Mouse (Mus musculus): ENCODE measurements around the gene Dnmbp.
A peak's percentile ranks its signal among the peaks of the same experiment; 100 is the strongest.

The Dnmbp gene

DNA sequence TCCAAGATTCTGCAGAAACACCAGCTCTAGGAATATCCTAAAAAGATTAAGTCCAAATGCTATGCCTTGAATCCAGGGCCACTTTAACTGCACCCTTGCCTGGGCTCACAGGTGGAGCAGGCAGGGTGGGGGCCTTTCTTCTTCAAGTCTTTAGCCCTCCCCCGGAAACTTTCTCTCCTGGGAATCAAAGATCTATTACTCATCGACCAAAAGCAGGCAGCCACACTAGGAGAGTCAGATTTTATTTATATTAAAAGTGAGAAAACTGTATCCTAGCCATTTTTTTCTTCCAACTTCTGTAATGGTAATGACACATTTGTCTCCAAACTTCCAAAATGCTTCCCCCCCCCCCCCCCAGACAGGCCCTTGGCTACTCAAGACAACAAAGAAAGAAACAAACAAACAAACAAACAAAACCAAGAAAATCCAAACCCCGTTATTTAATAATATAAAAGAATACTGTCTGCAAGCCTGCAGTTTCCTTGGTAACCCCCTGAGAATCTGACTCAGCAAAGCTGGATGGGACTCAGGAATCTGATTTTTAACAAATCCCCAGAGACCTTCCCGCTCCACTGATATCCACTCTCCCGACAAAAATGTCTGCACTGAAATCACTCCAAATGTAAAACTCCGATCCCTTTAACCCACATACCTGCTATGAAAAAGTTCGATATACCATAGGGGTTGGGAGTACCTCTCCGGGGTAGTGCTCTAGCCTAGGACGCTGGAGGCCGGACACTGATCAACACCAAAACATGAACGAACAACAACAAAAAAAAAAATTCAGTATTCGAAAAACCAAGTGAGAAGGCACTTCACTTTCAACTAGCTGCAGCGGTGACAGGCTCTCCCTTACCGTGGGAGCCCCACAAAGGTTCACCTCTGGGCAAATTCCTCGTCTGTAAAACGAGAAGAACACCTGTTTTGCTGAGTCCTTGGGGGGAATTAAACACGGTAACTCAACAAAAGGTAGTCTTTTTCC, 61.6 kb downstream of the Dnmbp start:
- no peak for DNase-seq (ENCODE audit: low spot score in 2 of 2)

DNA sequence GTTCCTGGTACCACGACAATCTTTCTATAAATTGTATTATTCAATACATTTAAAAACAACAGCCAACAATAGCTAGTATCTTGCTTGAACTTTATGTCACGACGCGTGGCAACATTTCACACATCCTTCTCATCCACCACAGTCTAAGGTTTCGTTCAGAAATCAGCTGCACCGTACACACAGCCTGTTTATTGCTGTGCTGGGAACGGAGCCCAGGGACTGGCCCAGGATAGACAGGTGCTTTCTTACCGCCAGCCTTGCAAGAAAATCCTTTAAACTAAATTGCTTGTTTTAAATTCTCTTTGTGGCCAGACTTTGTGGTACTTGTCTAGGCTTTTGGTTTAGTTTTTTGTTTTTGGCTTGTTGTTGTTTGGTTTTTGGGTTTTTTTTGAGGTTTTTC, 62.6 kb downstream of the Dnmbp start:
- DNase-seq (ENCODE audit: low spot score in 2 of 2): no peak

DNA sequence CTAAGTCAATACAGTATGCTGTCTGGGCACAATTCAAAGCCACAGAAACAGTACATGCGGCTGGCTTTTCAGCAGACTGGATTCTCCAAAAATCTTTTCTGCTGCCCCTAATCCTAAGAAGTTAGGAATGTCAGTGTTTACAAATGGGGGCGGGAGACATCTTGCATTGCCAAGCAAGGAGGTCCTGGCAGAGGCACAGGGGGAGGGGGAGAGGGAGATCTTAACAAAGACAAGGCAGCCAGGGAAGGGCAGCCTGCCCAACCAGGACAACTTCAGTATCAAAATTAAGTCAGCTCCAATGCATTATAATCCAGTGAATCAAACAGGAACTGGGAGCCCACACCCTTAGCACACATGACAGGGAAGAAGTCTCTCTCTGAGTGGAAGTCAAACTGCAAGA, 64.0 kb downstream of the Dnmbp start:
- DNase-seq (ENCODE audit: low spot score in 2 of 2): no peak

DNA sequence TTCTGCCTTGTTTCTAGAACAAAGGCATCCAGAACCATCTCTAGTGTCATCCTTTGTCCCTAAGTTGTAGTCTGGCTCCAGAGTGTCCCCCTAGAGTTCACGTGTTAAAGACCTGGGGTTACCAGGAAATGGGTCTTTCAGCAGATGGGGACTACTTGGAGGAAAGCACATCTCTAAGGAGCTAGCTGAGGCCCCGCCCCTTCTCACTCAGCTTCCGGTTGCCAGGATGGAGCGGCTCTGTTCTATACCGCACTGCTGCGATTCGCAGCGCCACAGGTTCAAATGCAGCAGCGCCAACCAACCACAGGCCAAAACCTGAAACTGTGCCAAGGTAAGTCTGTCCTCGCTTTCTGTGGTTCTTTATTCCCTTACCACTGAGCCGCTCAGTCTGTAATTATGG, 65.6 kb downstream of the Dnmbp start:
- DNase-seq (ENCODE audit: low spot score in 2 of 2): no peak

DNA sequence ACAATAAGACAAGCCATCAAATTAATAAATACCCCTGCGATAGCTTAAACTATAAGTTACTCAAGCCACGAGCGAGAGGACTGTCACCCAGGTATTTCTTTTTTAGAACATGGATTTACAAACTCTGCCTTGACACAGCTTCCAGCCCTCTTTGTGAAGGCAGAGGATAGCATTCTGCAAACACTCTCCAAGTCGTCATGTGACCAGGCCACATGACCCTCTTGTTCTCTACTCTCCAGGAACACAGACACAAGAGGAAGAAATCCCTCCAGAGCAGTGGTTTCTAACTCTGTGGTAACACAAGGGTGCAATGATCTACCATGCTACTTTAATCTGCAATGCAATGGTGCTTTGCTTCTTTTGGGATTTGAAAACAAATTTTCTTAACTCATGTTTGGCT, 69.6 kb downstream of the Dnmbp start:
- no peak for DNase-seq (ENCODE audit: low spot score in 2 of 2)

DNA sequence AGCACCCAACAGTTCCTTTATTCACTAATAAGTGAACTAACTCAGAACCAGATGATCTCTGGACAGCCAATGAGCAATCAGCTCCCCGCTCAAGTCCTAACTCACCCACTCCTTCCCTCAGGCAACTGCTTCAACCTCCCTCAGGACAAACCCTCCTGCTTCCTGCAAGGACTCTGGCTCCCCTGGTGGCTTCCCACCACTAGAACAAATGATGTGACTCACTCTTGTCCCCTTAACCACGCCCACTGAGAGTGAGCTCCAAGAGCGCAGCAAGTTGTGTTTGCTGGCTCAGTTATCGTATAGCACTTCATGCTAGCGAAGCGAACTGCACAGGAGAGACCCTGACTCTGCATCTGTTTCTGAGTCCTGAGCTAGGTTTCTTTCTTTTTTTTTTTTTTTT, 82.6 kb downstream of the Dnmbp start:
- DNase-seq (ENCODE audit: low spot score in 2 of 2): no peak

DNA sequence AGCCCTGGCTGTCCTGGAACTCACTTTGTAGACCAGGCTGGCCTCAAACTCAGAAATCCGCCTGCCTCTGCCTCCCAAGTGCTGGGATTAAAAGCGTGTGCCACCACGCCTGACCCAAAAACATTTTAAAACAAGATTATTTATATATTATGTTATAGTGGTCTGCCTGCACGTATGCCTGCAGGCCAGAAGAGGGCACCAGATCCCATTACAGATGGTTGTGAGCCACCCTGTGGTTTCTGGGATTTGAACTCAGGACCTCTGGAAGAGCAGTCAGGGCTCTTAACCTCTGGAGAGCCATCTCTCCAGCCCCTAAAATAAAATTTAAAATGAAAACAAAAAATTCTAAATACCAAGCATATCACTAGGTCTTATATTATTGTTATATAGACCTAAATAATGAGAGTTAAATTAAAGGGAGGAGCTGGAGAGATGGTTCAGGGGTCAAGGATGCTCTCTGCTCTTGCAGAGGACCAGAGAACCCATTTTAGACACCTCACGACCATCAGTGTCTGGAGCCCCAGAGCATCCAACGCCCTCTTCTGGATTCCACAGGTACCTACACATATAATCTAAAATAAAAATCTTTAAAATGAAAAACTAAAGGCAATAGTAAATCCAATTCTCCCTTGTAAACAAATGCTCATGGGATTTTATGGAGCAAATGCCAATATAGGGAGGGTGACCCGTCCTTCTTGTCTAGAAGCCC, 87.0 kb downstream of the Dnmbp start:
- no peak for DNase-seq (ENCODE audit: low spot score in 2 of 2)

DNA sequence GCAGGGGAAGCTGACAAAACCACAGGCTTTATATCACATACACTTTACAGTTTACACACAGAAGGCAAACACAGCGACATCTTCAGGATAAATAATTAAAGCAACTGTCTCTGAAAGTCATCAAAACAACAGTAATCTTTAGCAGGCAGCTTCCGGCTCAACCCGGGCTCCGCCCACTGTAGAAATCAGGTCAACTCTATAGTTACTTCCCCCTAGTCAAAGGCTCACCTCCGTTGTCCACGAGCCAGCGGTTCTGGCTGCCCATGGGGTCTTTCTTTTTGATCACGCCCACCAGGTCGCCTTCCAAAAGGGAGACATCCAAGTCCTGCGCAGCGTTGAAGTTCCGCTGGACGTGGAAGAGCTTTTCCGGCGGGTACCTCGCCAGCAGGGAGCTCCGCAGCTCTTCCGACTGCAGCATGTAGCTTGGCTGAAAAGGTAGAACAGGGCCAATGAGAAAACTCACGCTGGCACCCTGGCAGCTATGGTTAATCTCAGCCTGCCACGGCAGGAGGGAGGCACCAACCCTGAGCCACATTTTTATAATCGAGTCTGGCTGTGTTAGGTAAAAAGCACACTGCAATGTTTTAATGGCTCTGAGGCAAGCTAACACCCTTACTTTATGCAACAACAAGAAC, 87.9 kb downstream of the Dnmbp start:
- peak; percentile 26 to 33 for DNase-seq (ENCODE audit: low spot score in 2 of 2)

DNA sequence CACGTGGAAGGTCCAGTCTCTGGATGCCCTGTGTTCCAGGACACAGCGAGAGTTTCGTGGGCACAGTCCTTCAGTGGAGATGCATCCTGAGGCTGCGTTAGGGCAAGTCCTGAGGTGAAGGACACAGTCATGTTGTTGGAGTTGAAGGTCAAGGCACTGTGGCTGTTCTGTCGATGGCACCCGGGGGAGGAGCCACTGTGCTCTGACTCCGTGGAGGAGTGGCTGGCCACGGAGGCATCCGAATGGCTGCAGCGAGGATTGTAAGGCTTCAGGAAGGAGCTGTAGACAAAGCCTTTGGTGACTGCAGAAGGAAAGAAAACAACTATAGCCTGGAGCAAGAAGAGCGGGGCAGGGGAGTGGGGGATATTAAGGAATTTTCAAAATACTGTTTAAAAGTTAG, 90.0 kb downstream of the Dnmbp start:
- no peak for DNase-seq (ENCODE audit: low spot score in 2 of 2)

DNA sequence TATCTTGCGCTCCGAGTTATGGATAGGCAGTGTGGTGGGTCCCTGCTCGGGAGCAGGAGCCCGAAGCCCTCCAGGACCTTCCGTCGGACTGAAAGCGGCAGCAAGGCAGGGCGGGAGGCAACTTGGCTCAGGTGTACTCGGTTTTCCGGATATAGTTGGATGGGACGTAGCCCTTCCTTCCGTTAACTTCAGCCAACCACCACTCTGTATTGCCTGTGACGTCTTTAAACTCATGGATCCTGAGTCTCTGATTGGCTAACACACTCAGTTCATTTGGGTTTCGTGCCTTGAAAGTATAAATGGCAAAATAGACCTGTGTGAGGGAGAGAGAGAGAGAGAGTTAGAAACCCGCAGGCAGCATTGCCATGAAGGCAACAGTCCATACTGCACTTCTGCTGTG, 92.0 kb downstream of the Dnmbp start:
- DNase-seq (ENCODE audit: low spot score in 2 of 2): no peak

DNA sequence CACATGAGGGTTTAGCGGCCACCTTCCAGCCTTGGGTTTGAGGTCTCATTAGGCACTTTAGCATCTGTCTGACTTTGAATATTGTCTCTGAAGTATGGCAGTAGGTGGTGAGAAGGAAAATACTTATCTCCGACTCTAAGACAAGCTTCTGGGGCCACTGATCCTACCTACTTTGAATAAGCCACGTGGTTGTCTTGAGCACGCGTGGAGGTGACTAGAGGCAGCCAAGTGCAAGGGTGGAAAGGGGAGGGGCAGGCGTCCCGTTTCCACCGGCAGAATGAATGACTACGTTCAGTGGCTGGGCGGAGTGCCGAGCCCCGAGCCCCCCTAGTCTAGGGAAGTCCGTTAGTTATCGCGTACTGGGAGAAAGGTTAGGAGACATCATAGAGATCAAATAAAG, 92.9 kb downstream of the Dnmbp start:
- DNase-seq (ENCODE audit: low spot score in 2 of 2): no peak

DNA sequence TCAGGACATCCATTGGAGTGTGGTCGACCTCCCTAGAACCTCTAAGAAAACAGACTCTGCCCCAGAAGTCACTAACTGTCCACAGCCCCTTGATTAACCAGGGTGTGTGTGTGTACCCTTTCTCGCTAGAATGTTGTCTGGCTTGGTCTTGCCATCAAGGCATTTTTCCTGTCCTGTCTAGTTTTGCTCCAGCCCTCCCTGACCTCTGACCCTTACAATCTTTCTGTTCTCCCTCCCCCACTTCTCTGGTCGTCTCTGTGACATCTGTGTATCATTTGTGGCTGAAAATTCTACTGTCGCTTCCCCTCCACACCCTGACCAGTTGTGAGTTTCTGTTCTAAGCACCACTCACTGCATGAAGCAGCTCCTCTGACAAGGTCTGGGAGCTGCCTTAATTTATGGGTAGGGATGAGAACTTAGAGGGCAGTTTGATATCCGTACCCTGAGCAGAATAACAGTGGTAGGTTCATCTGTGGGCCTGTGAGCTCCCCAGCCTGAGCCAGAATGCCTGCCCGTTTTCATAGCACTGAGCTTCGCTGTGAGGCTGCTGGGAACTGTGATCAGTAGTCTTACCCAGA, 94.6 kb downstream of the Dnmbp start:
- DNase-seq (ENCODE audit: low spot score in 2 of 2): no peak

DNA sequence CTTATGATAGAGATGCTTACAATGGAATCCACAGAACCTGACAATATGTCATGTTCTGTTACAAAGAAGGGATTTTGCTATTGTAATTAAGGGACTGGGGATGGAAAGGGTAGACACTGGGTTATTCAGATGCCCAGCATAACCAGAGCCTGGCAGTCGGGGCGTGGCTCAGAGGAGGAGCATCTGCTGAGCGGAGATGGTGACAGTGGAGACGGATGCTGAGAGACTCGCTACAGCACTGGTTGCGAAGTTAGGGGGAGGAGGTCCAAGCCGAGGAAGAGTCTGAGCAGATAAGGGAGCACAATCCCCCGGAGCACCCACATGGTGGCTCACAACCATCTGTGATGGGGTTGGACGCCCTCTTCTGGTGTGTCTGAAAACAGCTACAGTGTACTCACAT, 96.8 kb downstream of the Dnmbp start:
- no peak for DNase-seq (ENCODE audit: low spot score in 2 of 2)

DNA sequence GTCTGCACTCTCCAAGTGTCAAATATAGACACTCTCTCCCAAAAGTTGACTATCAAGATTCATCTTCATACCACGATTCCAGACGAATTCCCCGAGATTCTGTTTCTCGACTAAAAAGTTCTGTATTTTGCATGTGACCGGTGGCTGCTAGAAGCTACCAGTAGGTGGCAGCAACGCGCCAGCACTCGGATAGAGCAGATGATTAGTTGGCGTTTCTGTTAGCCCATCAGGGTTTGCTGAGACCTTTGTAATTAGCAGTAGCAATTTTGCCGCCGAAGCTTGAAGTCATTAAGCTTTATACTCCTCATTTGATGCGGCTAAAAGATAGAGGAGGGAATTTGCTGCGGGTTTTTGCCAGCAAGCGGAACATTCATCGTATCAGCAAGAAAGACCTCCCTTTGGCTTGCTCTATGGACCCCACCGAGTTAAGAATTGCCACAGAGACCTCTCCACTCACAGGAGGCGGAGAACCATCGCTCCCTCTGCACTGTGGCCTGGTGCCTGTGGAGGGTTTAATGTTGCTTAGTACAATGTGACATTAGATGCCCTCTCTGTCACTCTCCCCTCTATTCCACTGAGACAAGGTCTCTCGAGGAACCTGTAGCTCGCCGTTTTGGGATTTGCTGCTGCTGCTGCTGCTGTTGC, 107.4 kb downstream of the Dnmbp start:
- peak; percentile 29 to 39 for DNase-seq (ENCODE audit: low spot score in 2 of 2)

DNA sequence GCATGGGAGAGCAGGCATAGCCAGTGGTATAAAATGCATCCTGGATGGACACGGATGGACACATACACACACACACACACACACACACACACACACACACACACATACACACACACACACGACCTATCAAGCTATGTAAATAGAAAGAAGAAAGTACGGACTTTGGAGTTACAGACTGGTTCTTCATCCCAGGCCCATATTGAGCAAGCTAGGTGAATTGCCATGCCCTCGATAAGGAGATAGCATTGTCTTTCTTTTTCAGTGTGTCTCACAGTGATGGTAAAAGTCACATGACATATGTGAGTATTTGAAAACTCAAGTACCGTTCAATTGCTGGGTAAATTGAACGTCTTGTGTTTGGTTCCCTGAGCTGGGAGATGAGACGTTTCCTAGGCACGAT, 113.1 kb downstream of the Dnmbp start:
- no peak for DNase-seq (ENCODE audit: low spot score in 2 of 2)

DNA sequence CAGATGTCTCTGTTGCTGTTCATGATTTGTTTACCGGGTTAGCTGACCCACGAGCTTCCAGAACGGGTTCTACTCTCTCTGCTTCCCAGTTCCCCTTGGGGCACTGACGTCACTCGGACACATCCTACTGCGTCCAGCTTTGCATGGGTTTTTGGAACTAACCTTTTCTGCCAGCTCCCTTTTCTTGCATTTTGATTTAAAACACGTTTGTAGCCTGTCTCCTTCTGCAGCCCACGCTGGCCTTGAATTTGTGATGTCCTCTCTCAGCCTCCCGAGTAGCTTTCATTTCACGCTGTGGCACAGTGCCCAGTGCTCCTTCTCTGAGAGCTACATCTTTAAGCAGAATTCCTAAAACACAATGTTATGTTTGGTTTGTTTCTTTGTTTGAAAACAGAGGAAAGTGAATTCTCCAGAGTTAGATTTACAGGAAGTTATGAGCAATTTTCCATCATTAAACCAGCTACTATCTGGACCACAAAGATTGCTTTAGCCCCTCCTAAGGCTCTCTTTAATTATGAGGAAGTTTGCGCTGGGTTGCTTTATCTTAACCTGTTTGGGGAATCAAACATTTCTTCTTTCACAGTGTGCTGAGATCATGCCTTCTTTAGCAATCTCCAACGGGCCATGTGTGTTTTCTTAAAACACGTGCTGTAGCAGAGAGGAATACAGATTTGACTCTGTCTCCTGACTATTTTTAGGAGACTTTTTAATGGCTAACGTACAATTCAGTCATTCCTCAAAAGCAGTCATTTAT, 124.2 kb downstream of the Dnmbp start:
- DNase-seq (ENCODE audit: low spot score in 2 of 2): no peak

DNA sequence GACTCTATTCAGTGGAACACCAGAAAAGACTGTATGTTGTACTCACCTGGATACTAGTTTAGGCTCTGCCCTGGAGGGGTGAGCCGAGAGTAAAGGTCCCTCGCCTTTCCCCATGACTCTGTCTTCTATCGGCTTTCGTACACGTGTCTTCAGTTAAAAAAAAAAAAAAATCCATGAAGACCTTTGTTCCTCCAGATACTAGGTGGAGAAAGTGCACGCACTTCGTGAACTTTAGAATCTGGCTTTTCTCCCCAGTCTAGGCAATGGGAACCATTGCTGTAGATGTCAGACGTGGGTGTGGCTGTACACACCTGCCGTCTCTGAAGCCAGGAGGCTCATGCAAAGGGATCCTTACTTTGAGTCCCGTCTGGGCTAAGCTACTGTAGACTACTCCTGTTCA, 126.7 kb downstream of the Dnmbp start:
- DNase-seq (ENCODE audit: low spot score in 2 of 2): no peak

DNA sequence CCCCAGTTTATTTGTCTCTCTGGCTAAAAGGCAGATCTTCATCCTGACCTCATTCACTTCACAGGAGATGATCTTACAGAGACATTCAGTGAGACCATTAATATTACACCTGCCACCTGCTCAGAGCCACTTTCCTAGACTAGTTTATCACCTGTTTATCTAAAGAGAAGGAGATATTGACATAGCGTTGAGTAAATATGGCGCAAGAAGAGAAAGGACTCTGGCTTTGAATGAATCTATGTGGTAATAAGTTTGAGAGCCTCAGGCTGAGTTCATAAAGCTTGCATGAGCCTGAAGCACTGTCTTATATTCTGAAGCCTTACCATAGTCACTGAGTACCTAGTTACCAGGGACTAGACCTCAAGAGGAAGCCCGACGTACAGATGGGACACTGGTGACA, 128.6 kb downstream of the Dnmbp start:
- DNase-seq (ENCODE audit: low spot score in 2 of 2): no peak

DNA sequence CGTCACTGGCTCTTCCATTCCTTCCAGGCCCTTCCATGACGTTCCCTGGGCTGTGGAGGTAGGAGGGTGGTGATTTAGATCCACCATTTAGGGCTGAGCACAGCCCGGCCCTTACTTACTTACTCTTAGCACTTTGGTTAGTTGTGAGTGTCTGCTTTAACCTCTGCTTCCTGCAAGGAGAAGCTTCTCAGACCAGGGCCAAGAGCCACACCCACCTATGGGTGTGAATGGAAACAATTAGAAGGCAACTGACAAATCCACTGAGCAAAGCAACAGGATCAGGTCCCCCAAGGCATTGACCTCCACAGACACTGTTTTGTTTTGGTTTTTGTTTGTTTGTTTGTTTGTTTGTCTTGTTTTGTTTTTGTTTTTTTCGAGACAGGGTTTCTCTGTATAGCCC, 130.7 kb downstream of the Dnmbp start:
- DNase-seq (ENCODE audit: low spot score in 2 of 2): no peak

DNA sequence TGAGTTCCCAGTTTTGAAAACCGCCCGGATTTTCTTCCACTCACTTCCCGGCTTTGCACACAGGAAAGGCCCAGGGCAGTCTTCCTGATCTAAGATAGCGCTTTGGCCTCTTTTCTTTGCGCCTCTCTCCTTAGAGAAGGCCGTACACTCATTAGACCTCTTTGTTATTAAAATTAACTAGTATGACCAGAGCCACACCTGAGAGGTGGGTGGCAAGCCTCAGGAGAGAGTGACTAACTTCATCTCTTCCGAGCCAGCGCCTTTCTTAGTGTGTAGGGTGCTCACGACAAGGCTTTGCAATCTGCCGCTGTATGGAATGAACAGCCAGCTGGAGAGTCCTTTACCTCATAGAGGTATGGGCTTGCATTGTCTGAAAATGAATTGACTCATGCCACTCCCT, 136.1 kb downstream of the Dnmbp start:
- DNase-seq (ENCODE audit: low spot score in 2 of 2): no peak

DNA sequence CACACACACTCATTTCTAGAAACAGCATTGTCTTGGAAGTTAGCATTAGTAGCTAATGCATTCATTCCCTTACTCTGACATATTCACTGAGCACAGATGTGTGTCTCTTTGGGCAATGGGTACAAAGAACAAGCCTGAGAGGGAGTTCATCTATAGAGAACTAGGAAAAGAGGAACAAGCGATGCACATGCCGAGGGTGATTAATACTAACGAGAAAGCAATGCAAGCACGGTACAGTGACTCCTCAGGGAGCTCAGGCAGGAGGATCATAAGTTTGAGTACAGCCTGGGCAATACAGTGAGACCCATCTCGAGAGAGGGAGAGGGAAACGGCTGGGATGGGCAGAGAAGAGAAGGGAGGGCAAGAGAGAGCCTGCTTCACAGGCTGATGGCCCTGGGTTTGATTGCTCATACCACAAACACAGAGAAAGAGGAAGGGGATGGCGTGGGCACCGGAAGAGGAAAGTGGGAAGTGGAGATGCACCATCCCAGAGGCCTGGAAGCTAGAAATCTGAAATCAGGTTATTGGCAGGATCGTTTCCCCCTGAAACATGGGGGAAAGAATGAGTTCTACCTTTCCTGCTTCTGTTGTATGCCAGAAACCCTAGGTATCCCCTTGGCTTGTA, 138.5 kb downstream of the Dnmbp start:
- no peak for DNase-seq (ENCODE audit: low spot score in 2 of 2)

All from spleen, postnatal 36 days (tissue).